Mouse (Mus musculus): Measurements from ENCODE around the gene Megf11. TPM values are rescaled to one million over a fixed set of nuclear protein-coding genes. Genes with fewer than 3 reads are reported as not detected.

Megf11 gene
- 1.2 and 1.4 TPM in 2 replicates for polyA plus RNA-seq (2015; fragmentation: Nextera tagmentation; extraction: Ambion mirVana)

- Histone ChIP-seq H3K9me3 (no peaks in the 10 kb centered on the region), H3K27me3 (replicated peaks) (peaks cover 43% of the 10 kb centered on the region), H3K4me2 (peak within 1 kb of the TSS; percentile 100), H3K36me3 (no peaks in the 10 kb centered on the region), H3K27ac (no peak within 1 kb of the TSS), H3K4me3 (replicated peaks) (peak within 1 kb of the TSS; percentile 50), H3K9ac (peak within 1 kb of the TSS; percentile 0; the same call in 1 of the 2 replicates), H3K4me1 (peaks cover 15% of the 10 kb centered on the region)
- WGBS: under 1% methylated on average over 87 of the region's 93 CpGs
- peak; percentile 77 for ATAC-seq (ENCODE audit: insufficient read depth, low FRiP score, low read depth)
These were observed at the start of gene Megf11 for GRCm38 (mm10) chr9:64385511-64386465. TSS of gene Megf11 (plus strand) at chr9:64385626.

GRCm38 (mm10) chr9:64335825-64336224, 49.6 kb upstream of the Megf11 start:
- Histone ChIP-seq H3K27ac (no peak overlapping the region), H3K4me1 (peaks cover 5% of the 10 kb centered on the region; the same call in 1 of the 2 replicates), H3K36me3 (0 out of 2 replicates have a peak, but pooled peaks cover 8% of the 10 kb centered on the region), H3K4me2 (no peak overlapping the region), H3K9ac (no peak overlapping the region), H3K27me3 (replicated peaks) (no peaks in the 10 kb centered on the region), H3K4me3 (replicated peaks) (no peak overlapping the region), H3K9me3 (no peaks in the 10 kb centered on the region)
- WGBS: 83% methylated on average over 6 of the region's 6 CpGs
- no peak for ATAC-seq (ENCODE audit: insufficient read depth, low FRiP score, low read depth)

- Histone ChIP-seq H3K27ac (peak overlapping the region; percentile 98; the same call in 1 of the 2 replicates), H3K9ac (no peak overlapping the region), H3K4me1 (peaks cover 8% of the 10 kb centered on the region; the same call in 1 of the 2 replicates), H3K4me2 (peak overlapping the region; percentile 83), H3K9me3 (no peaks in the 10 kb centered on the region), H3K27me3 (replicated peaks) (no peaks in the 10 kb centered on the region), H3K4me3 (replicated peaks) (no peak overlapping the region), H3K36me3 (0 out of 2 replicates have a peak, but pooled peaks cover 5% of the 10 kb centered on the region)
- no peak for ATAC-seq (ENCODE audit: insufficient read depth, low FRiP score, low read depth)
- WGBS: 53% methylated on average over 8 of the region's 8 CpGs
These were observed 46.1 kb upstream of the Megf11 start for GRCm38 (mm10) chr9:64339361-64339760.

- H3K4me1 ChIP-seq: peaks cover 8% of the 10 kb centered on the region; the same call in 1 of the 2 replicates
- no peaks in the 10 kb centered on the region for H3K9me3 ChIP-seq
- H3K36me3 ChIP-seq: no peaks in the 10 kb centered on the region
- H3K9ac ChIP-seq: peak overlapping the region; percentile 88
- WGBS: under 1% methylated on average over 85 of the region's 85 CpGs
- H3K27ac ChIP-seq: peak overlapping the region; percentile 98
- H3K4me2 ChIP-seq: peak overlapping the region; percentile 83
- ATAC-seq (ENCODE audit: insufficient read depth, low FRiP score, low read depth): peak; percentile 86
- no peaks in the 10 kb centered on the region for H3K27me3 ChIP-seq (replicated peaks)
- H3K4me3 ChIP-seq (replicated peaks): peak overlapping the region; percentile 53
These were observed 44.8 kb upstream of the Megf11 start for GRCm38 (mm10) chr9:64340351-64341253.

- Histone ChIP-seq H3K4me1 (peaks cover 8% of the 10 kb centered on the region; the same call in 1 of the 2 replicates), H3K27ac (peak within 1 kb of the TSS; percentile 98), H3K4me2 (peak within 1 kb of the TSS; percentile 83), H3K4me3 (replicated peaks) (peak within 1 kb of the TSS; percentile 53), H3K27me3 (replicated peaks) (no peaks in the 10 kb centered on the region), H3K36me3 (no peaks in the 10 kb centered on the region), H3K9ac (peak within 1 kb of the TSS; percentile 88), H3K9me3 (no peaks in the 10 kb centered on the region)
- WGBS: 7% methylated on average over 16 of the region's 16 CpGs
- ATAC-seq (ENCODE audit: insufficient read depth, low FRiP score, low read depth): no peak
These were observed 44.2 kb upstream of the Megf11 start, which contains the start of gene Dis3l for GRCm38 (mm10) chr9:64341254-64341566. TSS of gene Dis3l (minus strand) at chr9:64341288.

- peak overlapping the region; percentile 88; the same call in 1 of the 2 replicates for H3K9ac ChIP-seq
- WGBS: 80% methylated on average over 8 of the region's 8 CpGs
- H3K4me2 ChIP-seq: peak overlapping the region; percentile 83
- H3K27ac ChIP-seq: peak overlapping the region; percentile 98; the same call in 1 of the 2 replicates
- no peaks in the 10 kb centered on the region for H3K27me3 ChIP-seq (replicated peaks)
- H3K36me3 ChIP-seq: no peaks in the 10 kb centered on the region
- H3K4me3 ChIP-seq (replicated peaks): peak overlapping the region; percentile 53; the same call in 1 of the 2 replicates
- H3K9me3 ChIP-seq: no peaks in the 10 kb centered on the region
- ATAC-seq (ENCODE audit: insufficient read depth, low FRiP score, low read depth): no peak
- H3K4me1 ChIP-seq: peaks cover 8% of the 10 kb centered on the region; the same call in 1 of the 2 replicates
These were observed 43.8 kb upstream of the Megf11 start for GRCm38 (mm10) chr9:64341671-64342070.

GRCm38 (mm10) chr9:64343656-64344055, 41.8 kb upstream of the Megf11 start:
- Histone ChIP-seq H3K27ac (no peak overlapping the region), H3K27me3 (replicated peaks) (no peaks in the 10 kb centered on the region), H3K4me3 (replicated peaks) (no peak overlapping the region), H3K9me3 (no peaks in the 10 kb centered on the region), H3K4me1 (peaks cover 8% of the 10 kb centered on the region; the same call in 1 of the 2 replicates), H3K9ac (no peak overlapping the region), H3K36me3 (no peaks in the 10 kb centered on the region), H3K4me2 (no peak overlapping the region)
- WGBS: 91% methylated on average over 2 of the region's 2 CpGs
- no peak for ATAC-seq (ENCODE audit: insufficient read depth, low FRiP score, low read depth)

GRCm38 (mm10) chr9:64345931-64346330, 39.5 kb upstream of the Megf11 start:
- no peak for ATAC-seq (ENCODE audit: insufficient read depth, low FRiP score, low read depth)
- Histone ChIP-seq H3K9ac (no peak overlapping the region), H3K4me1 (0 out of 2 replicates have a peak, but pooled peaks cover 3% of the 10 kb centered on the region), H3K36me3 (no peaks in the 10 kb centered on the region), H3K27ac (no peak overlapping the region), H3K4me2 (no peak overlapping the region), H3K27me3 (replicated peaks) (no peaks in the 10 kb centered on the region), H3K4me3 (replicated peaks) (no peak overlapping the region), H3K9me3 (no peaks in the 10 kb centered on the region)
- WGBS: 64% methylated on average over 5 of the region's 5 CpGs

GRCm38 (mm10) chr9:64347377-64347776, 38.0 kb upstream of the Megf11 start:
- WGBS: 0% methylated on average over 1 of the region's 1 CpGs
- Histone ChIP-seq H3K36me3 (no peaks in the 10 kb centered on the region), H3K9me3 (no peaks in the 10 kb centered on the region), H3K27me3 (replicated peaks) (no peaks in the 10 kb centered on the region), H3K4me1 (no peaks in the 10 kb centered on the region), H3K4me3 (replicated peaks) (no peak overlapping the region), H3K27ac (no peak overlapping the region), H3K4me2 (no peak overlapping the region), H3K9ac (no peak overlapping the region)
- no peak for ATAC-seq (ENCODE audit: insufficient read depth, low FRiP score, low read depth)

- H3K4me1 ChIP-seq: no peaks in the 10 kb centered on the region
- no peaks in the 10 kb centered on the region for H3K27me3 ChIP-seq (replicated peaks)
- no peaks in the 10 kb centered on the region for H3K9me3 ChIP-seq
- 50% methylated on average over 5 of the region's 5 CpGs for WGBS
- no peak for ATAC-seq (ENCODE audit: insufficient read depth, low FRiP score, low read depth)
- no peak overlapping the region for H3K9ac ChIP-seq
- H3K27ac ChIP-seq: no peak overlapping the region
- H3K36me3 ChIP-seq: no peaks in the 10 kb centered on the region
- H3K4me3 ChIP-seq (replicated peaks): no peak overlapping the region
- no peak overlapping the region for H3K4me2 ChIP-seq
These were observed 35.9 kb upstream of the Megf11 start for GRCm38 (mm10) chr9:64349490-64349889.

GRCm38 (mm10) chr9:64351191-64351590, 34.2 kb upstream of the Megf11 start:
- Histone ChIP-seq H3K9me3 (no peaks in the 10 kb centered on the region), H3K9ac (no peak overlapping the region), H3K4me3 (replicated peaks) (no peak overlapping the region), H3K4me2 (no peak overlapping the region), H3K27ac (no peak overlapping the region), H3K36me3 (no peaks in the 10 kb centered on the region), H3K27me3 (replicated peaks) (no peaks in the 10 kb centered on the region), H3K4me1 (no peaks in the 10 kb centered on the region)
- ATAC-seq (ENCODE audit: insufficient read depth, low FRiP score, low read depth): no peak
- WGBS: 39% methylated on average over 3 of the region's 3 CpGs
